Mouse (Mus musculus) cerebellum, adult 2 months (tissue): ENCODE measurements around the gene Ppp3ca.

Experiments
- CTCF ChIP-seq: fragments of 200-500 bp; IDR thresholded peaks from 2 replicates; pipeline ENCODE4 v1.5.1; 2011; ENCODE audit warnings: low read depth, mild to moderate bottlenecking, control low read depth, low read length, moderate library complexity, borderline replicate concordance; ENCODE audit not compliant: insufficient read depth
- POLR2A ChIP-seq: fragments of 200-500 bp; IDR thresholded peaks from 2 replicates; pipeline ENCODE4 v1.6.1; 2011; ENCODE audit warnings: low read length, control low read depth, borderline replicate concordance; ENCODE audit not compliant: insufficient read depth

DNA sequence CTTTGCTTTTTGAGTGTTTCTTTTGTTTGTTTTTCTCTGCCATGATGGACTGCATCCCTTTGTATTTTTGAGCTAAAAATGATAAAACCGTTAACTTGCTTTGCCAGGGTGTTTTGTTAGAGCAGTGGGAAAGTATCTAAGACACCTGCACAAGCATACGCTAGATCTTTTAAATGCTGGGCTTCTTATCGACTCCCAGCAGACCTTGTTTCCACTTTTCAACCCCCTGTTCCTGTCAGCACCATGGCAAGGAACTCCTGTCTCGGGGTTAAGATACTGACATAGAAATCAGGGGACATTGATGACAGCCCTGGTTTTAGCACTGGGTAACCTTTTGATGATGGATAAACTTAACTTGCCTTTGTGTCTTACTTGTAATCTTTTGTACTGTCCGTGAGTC, 121.5 kb downstream of the Ppp3ca start:
- TF ChIP-seq POLR2A: no peak
- TF ChIP-seq CTCF: no peak
